Mouse (Mus musculus): Measurements from ENCODE around the gene Slc17a7. TPM values are rescaled to one million over a fixed set of nuclear protein-coding genes. Genes with fewer than 3 reads are reported as not detected.

Slc17a7 gene
- polyA plus RNA-seq, 1 experiment from 2014 or later, result 0.56 TPM

- Histone ChIP-seq H3K27me3 (replicated peaks; ENCODE audit: insufficient read depth, low read length) (no peaks in the 10 kb centered on the region), H3K9ac (replicated peaks; ENCODE audit: low read depth) (no peak overlapping the region), H3K36me3 (ENCODE audit: insufficient read depth, low read length) (0 out of 2 replicates have a peak, but pooled peaks cover 17% of the 10 kb centered on the region), H3K27ac (ENCODE audit: low read length) (0 out of 2 replicates have a peak overlapping the region, but pooled peaks have one; percentile 67), H3K4me1 (ENCODE audit: insufficient read depth, low read depth, low read length) (peaks cover 8% of the 10 kb centered on the region; the same call in 1 of the 2 replicates), H3K9me3 (ENCODE audit: low read length) (no peaks in the 10 kb centered on the region), H3K4me3 (ENCODE audit: low read depth, low read length) (no peak overlapping the region), H3K4me2 (replicated peaks; ENCODE audit: low read depth, low read length) (peak overlapping the region; percentile 71)
- ATAC-seq (no peak), DNase-seq (ENCODE audit: low spot score) (no peak)
- TF ChIP-seq EP300 (IDR thresholded peaks at IDR 0.05), result no peak
- TF ChIP-seq CTCF (IDR thresholded peaks at IDR 0.05), result no peak
- 55% methylated on average over 15 of the region's 15 CpGs for WGBS
Observed at GRCm38 (mm10) chr7:45129776-45130512, 33.8 kb upstream of the Slc17a7 start.

GRCm38 (mm10) chr7:45131850-45132249 is 31.9 kb upstream of the Slc17a7 start:
- DNase-seq (ENCODE audit: low spot score), result no peak
- Histone ChIP-seq H3K9ac (replicated peaks; ENCODE audit: low read depth) (no peak overlapping the region), H3K27me3 (replicated peaks; ENCODE audit: insufficient read depth, low read length) (no peaks in the 10 kb centered on the region), H3K27ac (ENCODE audit: low read length) (no peak overlapping the region), H3K4me1 (ENCODE audit: insufficient read depth, low read depth, low read length) (peaks cover 12% of the 10 kb centered on the region; the same call in 1 of the 2 replicates), H3K36me3 (ENCODE audit: insufficient read depth, low read length) (0 out of 2 replicates have a peak, but pooled peaks cover 3% of the 10 kb centered on the region), H3K9me3 (ENCODE audit: low read length) (no peaks in the 10 kb centered on the region), H3K4me3 (ENCODE audit: low read depth, low read length) (no peak overlapping the region), H3K4me2 (replicated peaks; ENCODE audit: low read depth, low read length) (no peak overlapping the region)
- WGBS, result 63% methylated on average over 11 of the region's 11 CpGs
- ATAC-seq, result no peak
- TF ChIP-seq EP300 (IDR thresholded peaks at IDR 0.05) (no peak), CTCF (IDR thresholded peaks at IDR 0.05) (no peak)

GRCm38 (mm10) chr7:45133446-45134159 is 30.1 kb upstream of the Slc17a7 start:
- no peak overlapping the region for H3K4me3 ChIP-seq (ENCODE audit: low read depth, low read length)
- no peak for ATAC-seq
- no peak overlapping the region for H3K9ac ChIP-seq (replicated peaks; ENCODE audit: low read depth)
- 77% methylated on average over 8 of the region's 8 CpGs for WGBS
- H3K36me3 ChIP-seq (ENCODE audit: insufficient read depth, low read length), result no peaks in the 10 kb centered on the region
- no peak overlapping the region for H3K4me2 ChIP-seq (replicated peaks; ENCODE audit: low read depth, low read length)
- TF ChIP-seq EP300 (IDR thresholded peaks at IDR 0.05) (no peak), CTCF (IDR thresholded peaks at IDR 0.05) (peak; percentile 29)
- H3K27ac ChIP-seq (ENCODE audit: low read length), result no peak overlapping the region
- peaks cover 4% of the 10 kb centered on the region; the same call in 1 of the 2 replicates for H3K4me1 ChIP-seq (ENCODE audit: insufficient read depth, low read depth, low read length)
- no peaks in the 10 kb centered on the region for H3K27me3 ChIP-seq (replicated peaks; ENCODE audit: insufficient read depth, low read length)
- H3K9me3 ChIP-seq (ENCODE audit: low read length), result no peaks in the 10 kb centered on the region
- DNase-seq (ENCODE audit: low spot score), result no peak

- no peaks in the 10 kb centered on the region for H3K27me3 ChIP-seq (replicated peaks; ENCODE audit: insufficient read depth, low read length)
- no peak overlapping the region for H3K4me2 ChIP-seq (replicated peaks; ENCODE audit: low read depth, low read length)
- H3K4me1 ChIP-seq (ENCODE audit: insufficient read depth, low read depth, low read length), result peaks cover 4% of the 10 kb centered on the region; the same call in 1 of the 2 replicates
- H3K36me3 ChIP-seq (ENCODE audit: insufficient read depth, low read length), result no peaks in the 10 kb centered on the region
- no peak for TF ChIP-seq EP300 (IDR thresholded peaks at IDR 0.05)
- no peak for TF ChIP-seq CTCF (IDR thresholded peaks at IDR 0.05)
- H3K27ac ChIP-seq (ENCODE audit: low read length), result no peak overlapping the region
- 17% methylated on average over 12 of the region's 12 CpGs for WGBS
- peak; percentile 57 for DNase-seq (ENCODE audit: low spot score)
- ATAC-seq, result peak; percentile 14; the same call in 1 of the 2 replicates
- H3K9ac ChIP-seq (replicated peaks; ENCODE audit: low read depth), result no peak overlapping the region
- no peaks in the 10 kb centered on the region for H3K9me3 ChIP-seq (ENCODE audit: low read length)
- H3K4me3 ChIP-seq (ENCODE audit: low read depth, low read length), result no peak overlapping the region
Observed at GRCm38 (mm10) chr7:45134544-45135026, 29.2 kb upstream of the Slc17a7 start.

- Histone ChIP-seq H3K27me3 (replicated peaks; ENCODE audit: insufficient read depth, low read length) (no peaks in the 10 kb centered on the region), H3K4me2 (replicated peaks; ENCODE audit: low read depth, low read length) (peak overlapping the region; percentile 78), H3K4me1 (ENCODE audit: insufficient read depth, low read depth, low read length) (peaks cover 4% of the 10 kb centered on the region; the same call in 1 of the 2 replicates), H3K4me3 (ENCODE audit: low read depth, low read length) (peak overlapping the region; percentile 62; the same call in 1 of the 2 replicates), H3K27ac (ENCODE audit: low read length) (no peak overlapping the region), H3K9ac (replicated peaks; ENCODE audit: low read depth) (peak overlapping the region; percentile 60; the same call in 1 of the 2 replicates), H3K36me3 (ENCODE audit: insufficient read depth, low read length) (no peaks in the 10 kb centered on the region), H3K9me3 (ENCODE audit: low read length) (no peaks in the 10 kb centered on the region)
- 81% methylated on average over 3 of the region's 3 CpGs for WGBS
- TF ChIP-seq EP300 (IDR thresholded peaks at IDR 0.05), result no peak
- TF ChIP-seq CTCF (IDR thresholded peaks at IDR 0.05), result no peak
- DNase-seq (ENCODE audit: low spot score), result no peak
- no peak for ATAC-seq
Observed at GRCm38 (mm10) chr7:45135370-45135769, 28.4 kb upstream of the Slc17a7 start.

- Histone ChIP-seq H3K4me2 (replicated peaks; ENCODE audit: low read depth, low read length) (peak within 1 kb of the TSS; percentile 78), H3K36me3 (ENCODE audit: insufficient read depth, low read length) (no peaks in the 10 kb centered on the region), H3K27me3 (replicated peaks; ENCODE audit: insufficient read depth, low read length) (no peaks in the 10 kb centered on the region), H3K4me1 (ENCODE audit: insufficient read depth, low read depth, low read length) (peaks cover 4% of the 10 kb centered on the region; the same call in 1 of the 2 replicates), H3K9me3 (ENCODE audit: low read length) (no peaks in the 10 kb centered on the region), H3K4me3 (ENCODE audit: low read depth, low read length) (peak within 1 kb of the TSS; percentile 62), H3K27ac (ENCODE audit: low read length) (peak within 1 kb of the TSS; percentile 32; the same call in 1 of the 2 replicates), H3K9ac (replicated peaks; ENCODE audit: low read depth) (peak within 1 kb of the TSS; percentile 60)
- WGBS, result 1% methylated on average over 27 of the region's 29 CpGs
- DNase-seq (ENCODE audit: low spot score) (peak; percentile 96), ATAC-seq (peak; percentile 90)
- peak; percentile 98 for TF ChIP-seq CTCF (IDR thresholded peaks at IDR 0.05)
- TF ChIP-seq EP300 (IDR thresholded peaks at IDR 0.05), result no peak
Observed at GRCm38 (mm10) chr7:45135993-45136567, 27.7 kb upstream of the Slc17a7 start, which contains the start of the genes Gm45713 and Flt3l. TSS of gene Gm45713 (minus strand) at chr7:45136231. TSS of gene Flt3l (minus strand) at chr7:45136432.
